8 mouse cellular contexts compared by ENCODE assay signal in genomic region chr4:129011604-129012121, GRCm38 (mm10). TPM values are rescaled to one million over a fixed set of nuclear protein-coding genes. Genes with fewer than 3 reads are reported as not detected.
DNase-seq lines count a peak whose midpoint lies in the region; ATAC-seq lines count a peak whose summit lies in the region.

No protein-coding gene starts in this region.

- WGBS in lung, embryonic 15.5 days: 30% methylated on average over 15 of the region's 15 CpGs

- peaks cover 31% of the 10 kb centered on the region for H3K36me3 ChIP-seq in lung, embryonic 15.5 days

- no peak for ATAC-seq in cerebellum, adult (ENCODE audit: insufficient number of reproducible peaks, low FRiP score, low TSS enrichment)
- peak; percentile 74 for ATAC-seq in lung, embryonic 15.5 days (ENCODE audit: borderline replicate concordance, extremely low read depth, low FRiP score, low TSS enrichment)

- no peaks in the 10 kb centered on the region for H3K9me3 ChIP-seq in lung, embryonic 15.5 days

- H3K27me3 ChIP-seq in lung, embryonic 15.5 days: no peaks in the 10 kb centered on the region

- peak overlapping the region; percentile 54 for H3K27ac ChIP-seq in lung, embryonic 15.5 days

- H3K9ac ChIP-seq in lung, embryonic 15.5 days: no peak overlapping the region

- 0 out of 2 replicates have a peak overlapping the region, but pooled peaks have one; percentile 10 for H3K4me2 ChIP-seq in lung, embryonic 15.5 days

- DNase-seq in cerebellum, adult 11 months: peak; percentile 26
- DNase-seq in ovary, postnatal 36 days (ENCODE audit: low spot score): peak; percentile 43
- no peak for DNase-seq in ovary, postnatal 10 days (ENCODE audit: low spot score)
- peak; percentile 34 to 46 for DNase-seq in gastrocnemius, adult 8-10 months (ENCODE audit: low spot score in 2 of 2)
- DNase-seq in right cerebral cortex, adult 2 months (ENCODE audit: low spot score in 2 of 2): no peak
- DNase-seq in layer of hippocampus, postnatal 14 days (ENCODE audit: low spot score in 2 of 2): no peak

- H3K4me3 ChIP-seq in lung, embryonic 15.5 days: no peak overlapping the region

- peaks cover 34% of the 10 kb centered on the region for H3K4me1 ChIP-seq in lung, embryonic 15.5 days

RNA-seq across cellular contexts. Expression of gene Ak2, which starts 19.9 kb away (rescaled TPM):
- total RNA-seq in gastrocnemius, adult 8-10 months (2022): 10 to 100 TPM; 24.9 to 28.2 (median 26.3) TPM
- 182 and 187 TPM in 2 replicates for polyA plus RNA-seq in lung, embryonic 15.5 days (2015; fragmentation: Nextera tagmentation; extraction: Ambion mirVana)
- total RNA-seq in layer of hippocampus, postnatal 14 days (2021): 10 to 100 TPM; 26.1 to 28.8 TPM

RNA-seq across cellular contexts. Expression of gene Rnf19b, which starts 46.4 kb away (rescaled TPM):
- total RNA-seq in gastrocnemius, adult 8-10 months (2022): 10 to 100 TPM; 23.6 to 27.2 (median 25.0) TPM
- 7.3 and 7.6 TPM in 2 replicates for polyA plus RNA-seq in lung, embryonic 15.5 days (2015; fragmentation: Nextera tagmentation; extraction: Ambion mirVana)
- 10 to 100 TPM; 51.9 to 54.0 TPM for total RNA-seq in layer of hippocampus, postnatal 14 days (2021)

RNA-seq across cellular contexts. Expression of gene Azin2, which starts 49.4 kb away (rescaled TPM):
- 1 to 10 TPM; 2.1 to 3.8 (median 2.7) TPM for total RNA-seq in gastrocnemius, adult 8-10 months (2022)
- 18.6 and 22.5 TPM in 2 replicates for polyA plus RNA-seq in lung, embryonic 15.5 days (2015; fragmentation: Nextera tagmentation; extraction: Ambion mirVana)
- 10 to 100 TPM; 31.1 to 33.6 TPM for total RNA-seq in layer of hippocampus, postnatal 14 days (2021)

Comparison
In these comparisons a context has a peak if more than half of its experiments do, and no peak if none do; other contexts are left out.
1. DNase-seq: peak in cerebellum, adult 11 months (single experiment), ovary, postnatal 36 days (single experiment) and gastrocnemius, adult 8-10 months (2 of 2); none in ovary, postnatal 10 days (single experiment), right cerebral cortex, adult 2 months (0 of 2) and layer of hippocampus, postnatal 14 days (0 of 2).
2. RNA of gene Azin2, which starts 49.4 kb away (total RNA-seq): 31.1 to 33.6 TPM in layer of hippocampus, postnatal 14 days; 2.1 to 3.8 TPM in gastrocnemius, adult 8-10 months; every median in the first group is over 4 times any median in the second.